Mouse (Mus musculus): ENCODE data around the gene Fgd1. TPM values are rescaled to one million over a fixed set of nuclear protein-coding genes. Genes with fewer than 3 reads are reported as not detected.
A peak's percentile ranks its signal among the peaks of the same experiment; 100 is the strongest.

Fgd1 gene
- polyA plus RNA-seq, 1 experiment, result not detected

DNA sequence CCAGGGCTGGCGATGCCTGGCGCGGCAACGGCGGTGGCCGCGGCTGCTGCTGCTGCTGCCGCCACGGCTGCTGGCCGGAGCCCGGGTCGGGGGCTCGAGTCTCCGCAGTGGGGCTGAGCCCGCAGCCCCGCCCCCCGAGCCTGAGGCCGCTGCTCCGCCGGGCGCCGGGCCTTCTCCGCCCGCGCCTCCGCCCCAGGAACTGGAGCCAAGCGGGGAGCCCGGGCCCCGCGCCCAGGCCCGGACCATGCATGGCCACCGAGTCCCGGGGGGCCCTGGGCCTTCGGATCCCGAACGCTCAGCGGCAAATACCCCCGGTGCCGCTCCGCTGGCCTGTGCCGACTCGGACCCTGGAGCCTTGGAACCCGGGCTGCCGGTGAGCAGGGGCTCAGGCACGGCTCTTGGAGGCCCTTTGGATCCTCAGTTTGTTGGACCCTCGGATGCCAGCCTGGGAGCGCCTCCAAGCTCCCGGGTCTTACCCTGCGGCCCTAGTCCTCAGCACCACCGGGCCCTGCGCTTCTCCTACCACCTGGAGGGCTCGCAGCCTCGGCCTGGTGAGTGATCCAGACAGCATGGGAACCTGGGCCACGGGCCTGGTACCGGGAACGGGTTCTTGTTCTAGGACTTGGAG lies 1.6 kb downstream of the Fgd1 start:
- no peak for TF ChIP-seq TAL1 (IDR thresholded peaks at IDR 0.05; ENCODE audit: low read length)
- no peak for TF ChIP-seq GATA1 (IDR thresholded peaks at IDR 0.05; ENCODE audit: low read length)
- H3K4me3 ChIP-seq (replicated peaks), result peak overlapping the region; percentile 46
- H3K27me3 ChIP-seq (ENCODE audit: control insufficient read depth), result peaks cover 48% of the 10 kb centered on the region

DNA sequence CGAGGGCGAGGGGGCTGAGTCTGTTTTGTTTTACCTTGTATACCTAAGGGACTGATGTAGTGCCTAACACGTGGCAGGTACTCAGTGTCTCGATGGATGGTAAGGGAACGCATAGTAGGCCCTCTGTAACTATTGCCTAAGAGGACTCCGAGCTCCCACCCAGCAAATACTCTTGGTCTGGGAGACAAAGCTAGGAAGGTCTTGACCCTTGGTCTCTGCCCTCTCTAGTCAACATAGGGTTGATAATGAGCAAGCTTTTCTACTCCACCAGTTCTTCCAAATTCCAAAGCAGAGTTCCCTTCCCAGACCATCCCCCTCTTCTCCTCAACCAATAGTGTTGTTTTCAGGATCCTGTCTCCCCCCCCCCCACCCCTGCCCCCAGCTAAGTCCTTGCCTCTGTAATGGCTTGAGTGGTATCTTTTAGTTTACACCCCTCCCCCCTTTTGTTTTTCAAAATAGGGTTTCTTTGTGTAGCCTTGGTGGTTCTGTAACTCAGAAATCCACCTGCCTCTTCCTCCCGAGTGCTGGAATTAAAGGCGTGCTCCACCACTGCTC lies 3.8 kb downstream of the Fgd1 start:
- Histone ChIP-seq H3K4me3 (replicated peaks) (no peak overlapping the region), H3K36me3 (ENCODE audit: control insufficient read depth) (no peaks in the 10 kb centered on the region), H3K27me3 (ENCODE audit: control insufficient read depth) (peaks cover 46% of the 10 kb centered on the region), H3K4me1 (ENCODE audit: control insufficient read depth) (no peaks in the 10 kb centered on the region), H3K9me3 (ENCODE audit: control insufficient read depth, low read length) (peaks cover 21% of the 10 kb centered on the region)
- no peak for TF ChIP-seq TAL1 (IDR thresholded peaks at IDR 0.05; ENCODE audit: low read length)
- TF ChIP-seq GATA1 (IDR thresholded peaks at IDR 0.05; ENCODE audit: low read length), result no peak

More for the DNA sequence above, 1.6 kb downstream of the Fgd1 start:
- Histone ChIP-seq H3K9me3 (ENCODE audit: control insufficient read depth, low read length) (peaks cover 21% of the 10 kb centered on the region), H3K36me3 (ENCODE audit: control insufficient read depth) (no peaks in the 10 kb centered on the region), H3K4me1 (ENCODE audit: control insufficient read depth) (no peaks in the 10 kb centered on the region)

DNA sequence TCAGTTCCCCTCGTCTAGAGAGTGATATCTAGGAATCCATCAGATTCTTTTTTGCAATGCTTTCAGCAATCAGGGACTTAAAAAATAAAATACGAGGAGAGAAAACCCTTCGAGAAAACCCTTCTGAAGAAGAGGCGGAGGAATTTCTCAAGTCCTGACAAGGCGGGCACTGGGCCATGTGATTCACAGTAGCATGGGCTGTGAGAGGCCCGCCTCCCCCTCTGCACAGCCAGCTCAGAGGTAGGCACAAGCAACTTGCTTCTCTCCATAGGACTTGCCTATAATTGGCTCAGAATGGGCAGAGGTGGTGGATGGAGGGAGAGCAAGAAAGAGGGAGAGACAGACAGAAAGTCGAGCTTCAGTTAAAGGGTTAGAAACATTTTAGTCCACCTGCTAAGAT lies 4.4 kb downstream of the Fgd1 start:
- H3K27me3 ChIP-seq (ENCODE audit: control insufficient read depth), result peaks cover 43% of the 10 kb centered on the region
- no peak overlapping the region for H3K4me3 ChIP-seq (replicated peaks)
- H3K36me3 ChIP-seq (ENCODE audit: control insufficient read depth), result no peaks in the 10 kb centered on the region
- H3K4me1 ChIP-seq (ENCODE audit: control insufficient read depth), result no peaks in the 10 kb centered on the region
- TF ChIP-seq TAL1 (IDR thresholded peaks at IDR 0.05; ENCODE audit: low read length) (no peak), GATA1 (IDR thresholded peaks at IDR 0.05; ENCODE audit: low read length) (no peak)
- H3K9me3 ChIP-seq (ENCODE audit: control insufficient read depth, low read length), result peaks cover 21% of the 10 kb centered on the region

DNA sequence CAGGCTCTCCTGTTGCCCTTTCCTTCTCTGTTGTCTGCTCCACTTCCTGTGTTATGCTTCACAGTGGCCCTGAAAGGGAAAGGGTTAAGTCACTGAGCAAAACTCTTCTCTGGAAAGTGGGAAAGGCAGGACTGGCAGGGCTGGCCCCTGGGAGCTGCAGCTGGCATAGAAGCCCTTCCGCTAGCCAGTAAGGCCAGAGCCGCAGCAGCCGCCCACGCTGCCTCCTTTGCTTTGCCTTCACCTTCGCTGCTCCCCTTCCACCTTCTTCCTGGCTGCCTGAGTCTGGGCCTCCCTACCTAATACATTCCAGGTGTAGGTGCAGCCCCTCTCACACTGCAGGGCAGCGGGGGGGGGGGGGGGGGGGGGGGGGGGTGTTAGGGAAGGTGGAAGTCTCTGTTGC lies 8.5 kb downstream of the Fgd1 start:
- Histone ChIP-seq H3K27me3 (ENCODE audit: control insufficient read depth) (peaks cover 2% of the 10 kb centered on the region), H3K9me3 (ENCODE audit: control insufficient read depth, low read length) (no peaks in the 10 kb centered on the region), H3K36me3 (ENCODE audit: control insufficient read depth) (no peaks in the 10 kb centered on the region), H3K4me1 (ENCODE audit: control insufficient read depth) (no peaks in the 10 kb centered on the region), H3K4me3 (replicated peaks) (no peak overlapping the region)
- TF ChIP-seq TAL1 (IDR thresholded peaks at IDR 0.05; ENCODE audit: low read length) (no peak), GATA1 (IDR thresholded peaks at IDR 0.05; ENCODE audit: low read length) (no peak)

DNA sequence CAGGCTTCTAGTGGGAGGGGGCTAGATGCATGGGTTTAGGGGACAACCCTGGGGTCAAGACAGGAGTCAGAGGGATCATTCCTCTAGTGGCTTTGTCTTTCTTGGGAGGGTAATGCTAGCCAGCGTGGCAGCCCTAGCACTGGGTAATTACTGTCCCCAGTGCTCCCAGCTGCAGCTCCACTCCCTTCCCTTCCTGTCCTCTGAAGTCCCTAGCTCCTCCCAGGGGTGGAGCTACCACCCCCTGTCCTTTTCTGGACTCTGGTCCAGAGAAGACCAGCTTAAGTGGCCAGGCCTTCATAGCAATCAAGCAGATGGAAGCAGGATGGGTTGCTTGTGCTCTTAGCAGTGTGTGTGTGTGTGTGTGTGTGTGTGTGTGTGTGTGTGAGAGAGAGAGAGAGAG lies 9.6 kb downstream of the Fgd1 start:
- no peaks in the 10 kb centered on the region for H3K27me3 ChIP-seq (ENCODE audit: control insufficient read depth)
- no peaks in the 10 kb centered on the region for H3K9me3 ChIP-seq (ENCODE audit: control insufficient read depth, low read length)
- H3K4me1 ChIP-seq (ENCODE audit: control insufficient read depth), result no peaks in the 10 kb centered on the region
- TF ChIP-seq TAL1 (IDR thresholded peaks at IDR 0.05; ENCODE audit: low read length) (no peak), GATA1 (IDR thresholded peaks at IDR 0.05; ENCODE audit: low read length) (no peak)
- no peaks in the 10 kb centered on the region for H3K36me3 ChIP-seq (ENCODE audit: control insufficient read depth)
- H3K4me3 ChIP-seq (replicated peaks), result no peak overlapping the region

DNA sequence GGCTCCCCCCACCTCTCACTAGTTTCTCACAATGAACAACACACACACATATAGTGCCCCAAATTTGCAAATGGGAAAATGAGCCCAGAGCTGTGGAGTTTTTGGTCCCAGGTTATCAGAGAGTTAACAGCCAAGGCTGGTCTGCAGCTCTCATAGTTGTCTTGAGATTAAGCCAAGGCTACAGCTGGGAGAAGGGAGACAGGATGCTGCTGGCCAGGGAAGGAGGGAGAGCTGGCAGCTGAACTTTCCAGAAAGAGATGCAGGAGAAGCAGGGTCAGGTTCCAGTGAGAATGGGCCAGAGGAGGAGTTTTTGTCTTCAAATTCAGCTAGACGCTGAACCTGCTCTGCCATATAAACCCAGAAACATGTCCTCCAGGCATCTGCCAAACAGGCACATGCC lies 13.4 kb downstream of the Fgd1 start:
- Histone ChIP-seq H3K27me3 (ENCODE audit: control insufficient read depth) (no peaks in the 10 kb centered on the region), H3K4me3 (replicated peaks) (no peak overlapping the region), H3K36me3 (ENCODE audit: control insufficient read depth) (no peaks in the 10 kb centered on the region), H3K4me1 (ENCODE audit: control insufficient read depth) (no peaks in the 10 kb centered on the region), H3K9me3 (ENCODE audit: control insufficient read depth, low read length) (no peaks in the 10 kb centered on the region)
- no peak for TF ChIP-seq GATA1 (IDR thresholded peaks at IDR 0.05; ENCODE audit: low read length)
- TF ChIP-seq TAL1 (IDR thresholded peaks at IDR 0.05; ENCODE audit: low read length), result no peak

DNA sequence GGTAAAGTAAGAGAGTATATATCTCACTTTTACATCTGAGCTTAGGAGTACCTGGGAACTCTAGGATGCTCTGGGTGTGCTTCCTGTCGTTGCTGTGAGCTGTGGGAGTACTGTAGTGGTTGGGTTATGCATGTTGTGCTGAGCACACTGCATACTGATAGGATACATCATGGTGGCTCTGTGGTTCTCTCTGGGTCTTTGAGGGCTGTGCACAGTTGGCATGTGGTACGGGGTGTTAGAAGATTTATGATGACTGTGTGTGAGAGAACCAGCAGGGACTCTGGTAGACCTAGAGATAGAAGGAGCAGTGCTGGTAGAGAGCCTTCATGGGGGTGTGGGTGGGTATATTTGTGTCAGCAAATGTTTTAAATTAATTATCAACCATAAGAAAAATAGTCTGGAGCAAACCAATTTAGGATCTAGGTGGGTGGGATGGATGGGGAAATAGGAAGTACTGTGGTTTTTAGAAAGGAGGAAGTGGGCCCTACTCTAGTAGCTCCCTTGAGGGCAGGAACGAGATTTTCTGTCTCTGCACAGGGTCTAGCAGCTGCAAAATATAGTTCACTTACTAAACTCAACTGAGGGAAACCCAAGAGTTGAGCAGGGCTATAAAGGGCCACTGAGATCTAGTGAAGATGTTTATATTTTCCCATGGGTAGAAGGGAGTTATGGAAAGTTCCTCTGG lies 15.8 kb downstream of the Fgd1 start:
- Histone ChIP-seq H3K4me3 (replicated peaks) (no peak overlapping the region), H3K27me3 (ENCODE audit: control insufficient read depth) (no peaks in the 10 kb centered on the region), H3K9me3 (ENCODE audit: control insufficient read depth, low read length) (no peaks in the 10 kb centered on the region), H3K36me3 (ENCODE audit: control insufficient read depth) (no peaks in the 10 kb centered on the region), H3K4me1 (ENCODE audit: control insufficient read depth) (no peaks in the 10 kb centered on the region)
- TF ChIP-seq TAL1 (IDR thresholded peaks at IDR 0.05; ENCODE audit: low read length) (no peak), GATA1 (IDR thresholded peaks at IDR 0.05; ENCODE audit: low read length) (no peak)

DNA sequence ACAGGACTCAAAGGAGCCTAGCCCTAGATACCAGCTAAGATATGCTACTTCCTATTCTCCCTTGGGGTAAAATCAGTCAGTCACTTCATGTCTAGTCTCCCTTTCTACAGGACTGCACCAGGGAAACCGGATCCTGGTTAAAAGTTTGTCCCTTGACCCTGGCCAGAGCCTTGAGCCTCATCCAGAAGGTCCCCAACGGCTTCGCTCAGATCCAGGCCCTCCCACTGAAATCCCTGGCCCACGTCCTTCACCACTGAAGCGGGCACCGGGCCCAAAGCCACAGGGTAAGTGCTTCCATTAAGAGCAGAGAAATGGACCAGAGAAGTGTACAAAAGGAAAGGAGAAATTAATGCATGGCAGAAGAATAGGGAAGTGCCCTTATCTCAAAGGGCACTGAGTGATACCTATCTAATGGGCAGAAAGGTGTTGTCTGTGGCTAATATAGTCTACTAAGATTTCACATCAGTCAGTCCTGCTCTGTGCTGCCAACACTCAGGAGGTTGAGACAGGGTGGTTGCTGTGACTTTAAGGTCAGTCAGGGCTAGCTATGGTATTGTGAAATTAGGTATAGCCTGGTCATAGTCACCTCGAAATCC lies 20.2 kb downstream of the Fgd1 start:
- H3K9me3 ChIP-seq (ENCODE audit: control insufficient read depth, low read length), result no peaks in the 10 kb centered on the region
- H3K27me3 ChIP-seq (ENCODE audit: control insufficient read depth), result no peaks in the 10 kb centered on the region
- no peaks in the 10 kb centered on the region for H3K4me1 ChIP-seq (ENCODE audit: control insufficient read depth)
- TF ChIP-seq TAL1 (IDR thresholded peaks at IDR 0.05; ENCODE audit: low read length), result no peak
- no peak for TF ChIP-seq GATA1 (IDR thresholded peaks at IDR 0.05; ENCODE audit: low read length)
- no peaks in the 10 kb centered on the region for H3K36me3 ChIP-seq (ENCODE audit: control insufficient read depth)
- H3K4me3 ChIP-seq (replicated peaks), result no peak overlapping the region

DNA sequence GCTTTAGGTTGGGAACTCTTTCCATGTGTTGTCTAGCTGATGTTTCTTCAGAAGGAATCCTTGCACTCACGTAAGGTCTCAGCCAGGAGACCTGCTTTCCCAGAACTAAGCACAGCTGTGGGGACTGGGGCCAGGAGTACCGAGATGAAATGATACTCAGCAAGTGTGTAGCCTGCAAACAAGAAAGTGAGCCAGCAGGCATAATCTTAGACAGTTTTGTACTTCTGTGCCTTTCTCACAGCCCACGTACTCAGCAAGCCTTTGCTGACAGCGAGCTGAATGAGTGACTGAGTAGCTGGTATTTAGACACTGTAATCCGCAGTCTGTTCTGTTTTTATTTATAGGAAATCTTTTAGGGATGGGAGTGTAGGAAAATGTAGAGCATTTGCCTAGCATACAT lies 21.9 kb downstream of the Fgd1 start:
- H3K36me3 ChIP-seq (ENCODE audit: control insufficient read depth), result no peaks in the 10 kb centered on the region
- no peaks in the 10 kb centered on the region for H3K4me1 ChIP-seq (ENCODE audit: control insufficient read depth)
- TF ChIP-seq TAL1 (IDR thresholded peaks at IDR 0.05; ENCODE audit: low read length), result no peak
- H3K4me3 ChIP-seq (replicated peaks), result no peak overlapping the region
- H3K9me3 ChIP-seq (ENCODE audit: control insufficient read depth, low read length), result no peaks in the 10 kb centered on the region
- no peaks in the 10 kb centered on the region for H3K27me3 ChIP-seq (ENCODE audit: control insufficient read depth)

Measured in erythroblast, embryonic 14.5 days (primary cell).